7 mouse cellular contexts compared by ENCODE assay signal in genomic region chr11:40692511-40693365, GRCm38 (mm10). TPM values are rescaled to one million over a fixed set of nuclear protein-coding genes. Genes with fewer than 3 reads are reported as not detected.
A peak's percentile ranks its signal among the peaks of the same experiment; 100 is the strongest.
DNase-seq lines count a peak whose midpoint lies in the region; ATAC-seq and TF ChIP-seq lines count a peak whose summit lies in the region.

No protein-coding gene starts in this region.

- peak overlapping the region; percentile 64 for H3K9ac ChIP-seq in embryonic facial prominence, embryonic 12.5 days
- peak overlapping the region; percentile 88 for H3K9ac ChIP-seq in heart, adult 2 months (ENCODE audit: low read depth, low read length)
- peak overlapping the region; percentile 82 for H3K9ac ChIP-seq in limb, embryonic 13.5 days
- H3K9ac ChIP-seq in midbrain, embryonic 16.5 days (ENCODE audit: low read depth, low read length): peak overlapping the region; percentile 79

- TF ChIP-seq EP300 in heart, adult 2 months (IDR thresholded peaks at IDR 0.05; ENCODE audit: insufficient read depth, low read depth, low read length): no peak

- H3K4me1 ChIP-seq in embryonic facial prominence, embryonic 12.5 days: peaks cover 21% of the 10 kb centered on the region
- H3K4me1 ChIP-seq in heart, adult 2 months (ENCODE audit: control insufficient read depth, insufficient read depth, low read length): peaks cover 11% of the 10 kb centered on the region
- H3K4me1 ChIP-seq in limb, embryonic 13.5 days: peaks cover 23% of the 10 kb centered on the region
- H3K4me1 ChIP-seq in midbrain, embryonic 16.5 days (ENCODE audit: control insufficient read depth, insufficient read depth, low read length): peaks cover 36% of the 10 kb centered on the region

- peak; percentile 96 for DNase-seq in adrenal gland, postnatal 25 days
- peak; percentile 97 for DNase-seq in heart, adult 2 months
- peak; percentile 94 to 95 for DNase-seq in kidney, adult 8-10 months
- peak; percentile 92 to 94 for DNase-seq in spleen, postnatal 10 days (ENCODE audit: low spot score in 2 of 2)

- H3K27me3 ChIP-seq in embryonic facial prominence, embryonic 12.5 days: no peaks in the 10 kb centered on the region
- H3K27me3 ChIP-seq in heart, adult 2 months (ENCODE audit: control insufficient read depth, insufficient read depth, low read length): no peaks in the 10 kb centered on the region
- no peaks in the 10 kb centered on the region for H3K27me3 ChIP-seq in limb, embryonic 13.5 days
- H3K27me3 ChIP-seq in midbrain, embryonic 16.5 days (ENCODE audit: control insufficient read depth, insufficient read depth, low read depth, low read length): no peaks in the 10 kb centered on the region

- WGBS in embryonic facial prominence, embryonic 12.5 days: 1% methylated on average over 36 of the region's 36 CpGs
- 1% methylated on average over 36 of the region's 36 CpGs for WGBS in heart, adult 2 months
- under 1% methylated on average over 36 of the region's 36 CpGs for WGBS in limb, embryonic 13.5 days
- WGBS in midbrain, embryonic 16.5 days: under 1% methylated on average over 36 of the region's 36 CpGs

- H3K79me2 ChIP-seq in heart, adult 2 months (replicated peaks; ENCODE audit: control insufficient read depth, insufficient read depth, low read length): peaks cover 5% of the 10 kb centered on the region

- peak; percentile 85 for TF ChIP-seq POLR2A in heart, adult 2 months (IDR thresholded peaks at IDR 0.05; ENCODE audit: insufficient read depth, low read depth, low read length)

- H3K36me3 ChIP-seq in embryonic facial prominence, embryonic 12.5 days: no peaks in the 10 kb centered on the region
- peaks cover 20% of the 10 kb centered on the region for H3K36me3 ChIP-seq in heart, adult 2 months (ENCODE audit: control insufficient read depth, insufficient read depth, low read length)
- H3K36me3 ChIP-seq in limb, embryonic 13.5 days: no peaks in the 10 kb centered on the region
- no peaks in the 10 kb centered on the region for H3K36me3 ChIP-seq in midbrain, embryonic 16.5 days (ENCODE audit: control insufficient read depth, insufficient read depth, low read length)

- peak overlapping the region; percentile 95 for H3K27ac ChIP-seq in embryonic facial prominence, embryonic 12.5 days
- peak overlapping the region; percentile 96 for H3K27ac ChIP-seq in heart, adult 2 months
- H3K27ac ChIP-seq in limb, embryonic 13.5 days: peak overlapping the region; percentile 98
- H3K27ac ChIP-seq in midbrain, embryonic 16.5 days (ENCODE audit: low read length): peak overlapping the region; percentile 80

- intact Hi-C loops in heart, adult 2 months (cut with DNase I): loop anchor here (1.0 kb wide), 1 partner anchor 63 kb away; the partner anchor contains the start of gene Ccng1

- H3K4me3 ChIP-seq in embryonic facial prominence, embryonic 12.5 days: peak overlapping the region; percentile 91
- H3K4me3 ChIP-seq in heart, adult 2 months: peak overlapping the region; percentile 75
- peak overlapping the region; percentile 88 for H3K4me3 ChIP-seq in limb, embryonic 13.5 days
- peak overlapping the region; percentile 61 for H3K4me3 ChIP-seq in midbrain, embryonic 16.5 days (ENCODE audit: low read depth, low read length)

- H3K4me2 ChIP-seq in embryonic facial prominence, embryonic 12.5 days (replicated peaks): peak overlapping the region; percentile 76
- H3K4me2 ChIP-seq in limb, embryonic 13.5 days (replicated peaks): peak overlapping the region; percentile 81
- H3K4me2 ChIP-seq in midbrain, embryonic 16.5 days (ENCODE audit: low read length): peak overlapping the region; percentile 99

- peak; percentile 16 for TF ChIP-seq CTCF in heart, adult 2 months (IDR thresholded peaks at IDR 0.05)

- H3K9me3 ChIP-seq in embryonic facial prominence, embryonic 12.5 days: no peaks in the 10 kb centered on the region
- H3K9me3 ChIP-seq in limb, embryonic 13.5 days: no peaks in the 10 kb centered on the region
- H3K9me3 ChIP-seq in midbrain, embryonic 16.5 days (replicated peaks; ENCODE audit: control insufficient read depth, low read length, poor library complexity, severe bottlenecking): no peaks in the 10 kb centered on the region

- ATAC-seq in embryonic facial prominence, embryonic 12.5 days (ENCODE audit: insufficient number of reproducible peaks, insufficient read depth, low FRiP score, low TSS enrichment): peak; percentile 96
- ATAC-seq in limb, embryonic 13.5 days (ENCODE audit: low FRiP score, low read depth): peak; percentile 95
- ATAC-seq in midbrain, embryonic 16.5 days: peak; percentile 98

RNA-seq across cellular contexts. Expression of gene Mat2b, which starts 2.3 kb away (rescaled TPM):
- total RNA-seq in adrenal gland, postnatal 25 days (2021): 80.6 and 102 TPM in 2 replicates
- 80.6 and 89.0 TPM in 2 replicates for polyA plus RNA-seq in embryonic facial prominence, embryonic 12.5 days (2016; fragmentation: Nextera tagmentation; extraction: Ambion mirVana)
- 100 to 1,000 TPM in 1 of 2 experiments, 10 to 100 TPM in 1; 84.7 to 102 TPM for total RNA-seq in heart, adult 2 months (2021)
- polyA plus RNA-seq in heart, adult 2 months (2012; rRNA removed): 52.1 and 76.6 TPM in 2 replicates
- polyA plus RNA-seq in limb, embryonic 13.5 days (2015; fragmentation: Nextera tagmentation; extraction: Ambion mirVana): 117 and 118 TPM in 2 replicates
- 58.7 and 61.5 TPM in 2 replicates for polyA plus RNA-seq in midbrain, embryonic 16.5 days (2015; fragmentation: Nextera tagmentation; extraction: Ambion mirVana)

RNA-seq across cellular contexts. Expression of gene Hmmr, which starts 40.5 kb away (rescaled TPM):
- 3.6 and 5.4 TPM in 2 replicates for total RNA-seq in adrenal gland, postnatal 25 days (2021)
- polyA plus RNA-seq in embryonic facial prominence, embryonic 12.5 days (2016; fragmentation: Nextera tagmentation; extraction: Ambion mirVana): 47.2 and 54.9 TPM in 2 replicates
- under 1 TPM; 0.13 to 0.20 TPM for total RNA-seq in heart, adult 2 months (2021)
- polyA plus RNA-seq in heart, adult 2 months (2012; rRNA removed): 0.18 and 0.21 TPM in 2 replicates
- 43.7 and 45.7 TPM in 2 replicates for polyA plus RNA-seq in limb, embryonic 13.5 days (2015; fragmentation: Nextera tagmentation; extraction: Ambion mirVana)
- 3.6 and 4.8 TPM in 2 replicates for polyA plus RNA-seq in midbrain, embryonic 16.5 days (2015; fragmentation: Nextera tagmentation; extraction: Ambion mirVana)

RNA-seq across cellular contexts. Expression of gene Nudcd2, which starts 40.7 kb away (rescaled TPM):
- 30.7 and 35.4 TPM in 2 replicates for total RNA-seq in adrenal gland, postnatal 25 days (2021)
- 166 and 178 TPM in 2 replicates for polyA plus RNA-seq in embryonic facial prominence, embryonic 12.5 days (2016; fragmentation: Nextera tagmentation; extraction: Ambion mirVana)
- 10 to 100 TPM; 14.4 to 14.7 TPM for total RNA-seq in heart, adult 2 months (2021)
- 3.6 and 10.7 TPM in 2 replicates for polyA plus RNA-seq in heart, adult 2 months (2012; rRNA removed)
- polyA plus RNA-seq in limb, embryonic 13.5 days (2015; fragmentation: Nextera tagmentation; extraction: Ambion mirVana): 168 and 186 TPM in 2 replicates
- 49.3 and 55.0 TPM in 2 replicates for polyA plus RNA-seq in midbrain, embryonic 16.5 days (2015; fragmentation: Nextera tagmentation; extraction: Ambion mirVana)

Comparison
In these comparisons a context has a peak if more than half of its experiments do, and no peak if none do; other contexts are left out.
1. Peak in every context shown above with its lines: DNase-seq, ATAC-seq, H3K4me3 ChIP-seq and H3K27ac ChIP-seq.